Mouse (Mus musculus): ENCODE measurements around the gene Mfsd4a.
A peak's percentile ranks its signal among the peaks of the same experiment; 100 is the strongest.

Gene Mfsd4a

GRCm38 (mm10) chr1:132014800-132015199 is 53.1 kb downstream of the Mfsd4a start:
- no peak for DNase-seq (ENCODE audit: low spot score)

- no peak for DNase-seq (ENCODE audit: low spot score)
Measured at GRCm38 (mm10) chr1:132012861-132013260, 55.0 kb downstream of the Mfsd4a start.

- DNase-seq (ENCODE audit: low spot score), result no peak
Measured at GRCm38 (mm10) chr1:132011785-132012184, 56.1 kb downstream of the Mfsd4a start.

GRCm38 (mm10) chr1:132010632-132011501 is 57.0 kb downstream of the Mfsd4a start:
- DNase-seq (ENCODE audit: low spot score), result no peak

- DNase-seq (ENCODE audit: low spot score), result no peak
Measured at GRCm38 (mm10) chr1:132008881-132009644, 58.8 kb downstream of the Mfsd4a start.

GRCm38 (mm10) chr1:132007828-132008827 is 59.7 kb downstream of the Mfsd4a start:
- DNase-seq (ENCODE audit: low spot score), result peak; percentile 87

GRCm38 (mm10) chr1:132007282-132007815 is 60.5 kb downstream of the Mfsd4a start, which contains the start of gene Elk4:
Gene Elk4, plus strand, starts transcription at chr1:132007607.
- peak; percentile 93 for DNase-seq (ENCODE audit: low spot score)

- DNase-seq (ENCODE audit: low spot score), result no peak
Measured at GRCm38 (mm10) chr1:132006721-132007120, 61.1 kb downstream of the Mfsd4a start.

GRCm38 (mm10) chr1:132006046-132006445 is 61.8 kb downstream of the Mfsd4a start:
- DNase-seq (ENCODE audit: low spot score), result peak; percentile 36

GRCm38 (mm10) chr1:132005466-132005865 is 62.4 kb downstream of the Mfsd4a start:
- DNase-seq (ENCODE audit: low spot score), result no peak

- DNase-seq (ENCODE audit: low spot score), result no peak
Measured at GRCm38 (mm10) chr1:132004574-132005180, 63.2 kb downstream of the Mfsd4a start.

GRCm38 (mm10) chr1:132003817-132004216 is 64.0 kb downstream of the Mfsd4a start:
- no peak for DNase-seq (ENCODE audit: low spot score)

GRCm38 (mm10) chr1:132003111-132003510 is 64.8 kb downstream of the Mfsd4a start:
- DNase-seq (ENCODE audit: low spot score), result no peak

- DNase-seq (ENCODE audit: low spot score), result no peak
Measured at GRCm38 (mm10) chr1:132001880-132002330, 66.0 kb downstream of the Mfsd4a start.

- DNase-seq (ENCODE audit: low spot score), result no peak
Measured at GRCm38 (mm10) chr1:132000506-132000905, 67.4 kb downstream of the Mfsd4a start.

GRCm38 (mm10) chr1:131995062-131995461 is 72.8 kb downstream of the Mfsd4a start:
- DNase-seq (ENCODE audit: low spot score), result peak; percentile 64

- DNase-seq (ENCODE audit: low spot score), result no peak
Measured at GRCm38 (mm10) chr1:131993169-131994040, 74.5 kb downstream of the Mfsd4a start.

GRCm38 (mm10) chr1:131992561-131993001 is 75.3 kb downstream of the Mfsd4a start:
- no peak for DNase-seq (ENCODE audit: low spot score)

GRCm38 (mm10) chr1:131990083-131990760 is 77.6 kb downstream of the Mfsd4a start:
- DNase-seq (ENCODE audit: low spot score), result no peak

All from urinary bladder, postnatal 14 days (tissue).